Mouse (Mus musculus): ENCODE measurements around the gene Epb42.

GRCm38 (mm10) chr2:120972964-120973363 lies 63.9 kb downstream of the Epb42 start:
- TF ChIP-seq CTCF (IDR thresholded peaks at IDR 0.05) (peak; percentile 23), EP300 (IDR thresholded peaks at IDR 0.05) (no peak)
